Mouse (Mus musculus) lung, postnatal 0 days (tissue): ENCODE data around the gene Eif3c. TPM values are rescaled to one million over a fixed set of nuclear protein-coding genes. Genes with fewer than 3 reads are reported as not detected.

Source experiments
- ATAC-seq: fragments of 200-750 bp; cut with Nextera tagmentation; 2 replicates; pipeline ENCODE4 v1.8.0; 2017; ENCODE audit warnings: moderate library complexity
- DNase-seq: peaks from one replicate; pipeline ENCODE4 v3.0.0-alpha.2; 2016; ENCODE audit warnings: low spot score
- H3K27ac ChIP-seq: fragments of 300-500 bp; sonication (generic); 2 replicates; pipeline ENCODE4 v1.5.1; 2014; ENCODE audit warnings: antibody characterized with exemption, mild to moderate bottlenecking, low read length, mixed read lengths
- H3K27me3 ChIP-seq: fragments of 300-500 bp; sonication (generic); replicated peaks from 2 replicates; pipeline ENCODE4 v1.6.1; 2014; ENCODE audit warnings: low read length, mixed read lengths; ENCODE audit not compliant: insufficient read depth
- H3K36me3 ChIP-seq: fragments of 300-500 bp; sonication (generic); 2 replicates; pipeline ENCODE4 v1.6.1; 2014; ENCODE audit warnings: low read length, mixed read lengths; ENCODE audit not compliant: insufficient read depth
- H3K4me1 ChIP-seq: fragments of 300-500 bp; sonication (generic); 2 replicates; pipeline ENCODE4 v1.6.1; 2014; ENCODE audit warnings: antibody characterized with exemption, low read depth, low read length, mixed read lengths; ENCODE audit not compliant: insufficient read depth
- H3K4me2 ChIP-seq: fragments of 300-500 bp; sonication (generic); replicated peaks from 2 replicates; pipeline ENCODE4 v1.6.1; 2014; ENCODE audit warnings: low read depth, mild to moderate bottlenecking, low read length, moderate library complexity, mixed read lengths
- H3K4me3 ChIP-seq: fragments of 300-500 bp; sonication (generic); 2 replicates; pipeline ENCODE4 v1.5.1; 2014; ENCODE audit warnings: low read depth, low read length
- H3K9ac ChIP-seq: fragments of 300-500 bp; sonication (generic); replicated peaks from 2 replicates; pipeline ENCODE4 v1.6.1; 2014; ENCODE audit warnings: low read depth, mild to moderate bottlenecking
- H3K9me3 ChIP-seq: fragments of 300-500 bp; sonication (generic); 2 replicates; pipeline ENCODE4 v1.6.1; 2016; ENCODE audit warnings: low read length, mixed read lengths
- CTCF ChIP-seq: IDR thresholded peaks from 2 replicates; pipeline ENCODE4 v1.5.1; 2016; ENCODE audit warnings: antibody characterized with exemption, mild to moderate bottlenecking
- EP300 ChIP-seq: IDR thresholded peaks from 2 replicates; pipeline ENCODE4 v1.6.1; 2016; ENCODE audit warnings: antibody characterized with exemption, mild to moderate bottlenecking, control low read depth
- WGBS: fragments of 180-500 bp; shearing (Covaris S2); extraction: QIAGEN DNeasy Blood & Tissue Kit; methylation state at CpG from one replicate; pipeline ENCODE4 v1.1.7; 2014; 5-methylcytosine and 5-hydroxymethylcytosine counted together
- microRNA-seq: library from miRNA; unstranded; fragments of <30 nt; microRNA quantifications from one replicate; pipeline ENCODE4, GENCODE M21; 2016
- polyA plus RNA-seq: library from polyadenylated mRNA; unstranded; fragments of >200 nt; fragmentation: Nextera tagmentation; extraction: Ambion mirVana; gene quantifications from 2 replicates; pipeline ENCODE4 v1.2.1, GENCODE M21; 2015

Eif3c gene
- polyA plus RNA-seq, 1 experiment from 2014 or later = 141 TPM

GRCm38 (mm10) chr7:126496475-126496874, 69.7 kb downstream of the Eif3c start:
- TF ChIP-seq EP300 (no peak), CTCF (no peak)
- H3K4me2 ChIP-seq = no peak overlapping the region

More at GRCm38 (mm10) chr7:126496475-126496874, 69.7 kb downstream of the Eif3c start:
- H3K9ac ChIP-seq = no peak overlapping the region
- ATAC-seq = no peak
- H3K27ac ChIP-seq = no peak overlapping the region
- DNase-seq = no peak
- H3K9me3 ChIP-seq = no peaks in the 10 kb centered on the region
- no peaks in the 10 kb centered on the region for H3K4me1 ChIP-seq
- H3K4me3 ChIP-seq = no peak overlapping the region
- WGBS = 90% methylated on average over 5 of the region's 5 CpGs
- H3K36me3 ChIP-seq = peaks cover 88% of the 10 kb centered on the region
- no peaks in the 10 kb centered on the region for H3K27me3 ChIP-seq

Small RNAs within 50 kb of the gene (microRNA-seq; reads per million reads assigned to microRNA genes)
- not detected for gene Mir7059

Other genes with a start within 250 kb of the Eif3c start
- gene Lat, start 196.8 kb downstream of the Eif3c start, polyA plus RNA-seq = 1.6 and 1.7 TPM in 2 replicates
- gene Spns1, start 189.0 kb downstream of the Eif3c start, polyA plus RNA-seq = 50.3 and 53.7 TPM in 2 replicates
- 1.5 and 2.0 TPM in 2 replicates for gene Nfatc2ip, start 169.7 kb downstream of the Eif3c start, polyA plus RNA-seq
- 0.57 and 1.4 TPM in 2 replicates for gene Cd19, start 151.5 kb downstream of the Eif3c start, polyA plus RNA-seq
- 27.3 and 28.3 TPM in 2 replicates for gene Rabep2, start 137.7 kb downstream of the Eif3c start, polyA plus RNA-seq
- gene Atp2a1, start 103.3 kb downstream of the Eif3c start, polyA plus RNA-seq = 0.14 and 0.29 TPM in 2 replicates
- gene Sh2b1, start 91.0 kb downstream of the Eif3c start, polyA plus RNA-seq = 25.6 and 28.6 TPM in 2 replicates
- gene Tufm, start 79.0 kb downstream of the Eif3c start, polyA plus RNA-seq = 47.3 and 49.7 TPM in 2 replicates
- 22.1 and 24.5 TPM in 2 replicates for gene Atxn2l, start 63.0 kb downstream of the Eif3c start, polyA plus RNA-seq
- gene Apobr, start 18.5 kb upstream of the Eif3c start, polyA plus RNA-seq = 3.9 and 4.1 TPM in 2 replicates
- 33.0 and 38.3 TPM in 2 replicates for gene Cln3, start 19.4 kb upstream of the Eif3c start, polyA plus RNA-seq
- 0.31 TPM in 1 of 2 replicates, not detected in the other for gene Il27, start 28.5 kb upstream of the Eif3c start, polyA plus RNA-seq
- gene Nupr1, start 64.5 kb upstream of the Eif3c start, polyA plus RNA-seq = 266 and 308 TPM in 2 replicates
- 42.9 and 49.5 TPM in 2 replicates for gene Sgf29, start 82.9 kb upstream of the Eif3c start, polyA plus RNA-seq
- gene Sult1a1, start 110.0 kb upstream of the Eif3c start, polyA plus RNA-seq = 57.1 and 58.4 TPM in 2 replicates
- 76.1 and 77.4 TPM in 2 replicates for gene Bola2, start 129.0 kb upstream of the Eif3c start, polyA plus RNA-seq
- 9.2 and 10.4 TPM in 2 replicates for gene Slx1b, start 129.4 kb upstream of the Eif3c start, polyA plus RNA-seq
- 61.4 and 65.3 TPM in 2 replicates for gene Coro1a, start 141.4 kb upstream of the Eif3c start, polyA plus RNA-seq
- 180 and 183 TPM in 2 replicates for gene Mapk3, start 193.2 kb upstream of the Eif3c start, polyA plus RNA-seq
- 3.4 and 4.1 TPM in 2 replicates for gene Gdpd3, start 199.9 kb upstream of the Eif3c start, polyA plus RNA-seq
- 325 and 340 TPM in 2 replicates for gene Ypel3, start 210.5 kb upstream of the Eif3c start, polyA plus RNA-seq
- 0.56 and 0.74 TPM in 2 replicates for gene Tbx6, start 215.1 kb upstream of the Eif3c start, polyA plus RNA-seq
- 150 and 151 TPM in 2 replicates for gene Ppp4c, start 226.1 kb upstream of the Eif3c start, polyA plus RNA-seq
- gene Fam57b, start 231.3 kb upstream of the Eif3c start, polyA plus RNA-seq = 0.13 and 0.19 TPM in 2 replicates